Mouse (Mus musculus) limb, embryonic 11.5 days (tissue): ENCODE results near the gene Abt1. TPM values are rescaled to one million over a fixed set of nuclear protein-coding genes. Genes with fewer than 3 reads are reported as not detected.
A peak's percentile ranks its signal among the peaks of the same experiment; 100 is the strongest.

Source experiments
- ATAC-seq: fragments of 200-750 bp; cut with Nextera tagmentation; 2 replicates; pipeline ENCODE4 v1.8.0; 2017; ENCODE audit warnings: low read depth; ENCODE audit not compliant: insufficient number of reproducible peaks, low FRiP score, low TSS enrichment
- DNase-seq: peaks from one replicate; pipeline ENCODE4 v3.0.0-alpha.2; 2015; ENCODE audit warnings: low spot score
- H3K27ac ChIP-seq: fragments of 300-500 bp; sonication (generic); replicated peaks from 2 replicates; pipeline ENCODE4 v1.5.1; 2014; ENCODE audit warnings: low read depth, mild to moderate bottlenecking, low read length
- H3K27me3 ChIP-seq: fragments of 300-500 bp; sonication (generic); 2 replicates; pipeline ENCODE4 v1.6.1; 2014; ENCODE audit warnings: mild to moderate bottlenecking, low read length, mixed read lengths; ENCODE audit not compliant: control insufficient read depth, insufficient read depth
- H3K36me3 ChIP-seq: fragments of 300-500 bp; sonication (generic); 2 replicates; pipeline ENCODE4 v1.6.1; 2014; ENCODE audit warnings: mild to moderate bottlenecking, low read length, moderate library complexity, mixed read lengths; ENCODE audit not compliant: control insufficient read depth, insufficient read depth
- H3K4me1 ChIP-seq: fragments of 300-500 bp; sonication (generic); 2 replicates; pipeline ENCODE4 v1.6.1; 2014; ENCODE audit warnings: low read length, mixed read lengths; ENCODE audit not compliant: control insufficient read depth, insufficient read depth
- H3K4me2 ChIP-seq: fragments of 300-500 bp; sonication (generic); 2 replicates; pipeline ENCODE4 v1.6.1; 2014; ENCODE audit warnings: low read depth, mild to moderate bottlenecking, moderate library complexity; ENCODE audit not compliant: severe bottlenecking
- H3K4me3 ChIP-seq: fragments of 300-500 bp; sonication (generic); 2 replicates; pipeline ENCODE4 v1.5.1; 2014; ENCODE audit warnings: low read depth, low read length
- H3K9ac ChIP-seq: fragments of 300-500 bp; sonication (generic); 2 replicates; pipeline ENCODE4 v1.6.1; 2014; ENCODE audit warnings: mild to moderate bottlenecking, low read length
- H3K9me3 ChIP-seq: fragments of 300-500 bp; sonication (generic); 2 replicates; pipeline ENCODE4 v1.6.1; 2016; ENCODE audit warnings: low read length; ENCODE audit not compliant: control insufficient read depth
- WGBS: fragments of 180-500 bp; shearing (Covaris S2); extraction: QIAGEN DNeasy Blood & Tissue Kit; methylation state at CpG from one replicate; pipeline ENCODE4 v1.1.7; 2014; 5-methylcytosine and 5-hydroxymethylcytosine counted together
- polyA plus RNA-seq: library from polyadenylated mRNA; unstranded; fragments of >200 nt; fragmentation: Nextera tagmentation; extraction: Ambion mirVana; gene quantifications from 2 replicates; pipeline ENCODE4 v1.2.1, GENCODE M21; 2014

Abt1 gene
- polyA plus RNA-seq, 1 experiment from 2014 or later, result 17.4 TPM

DNA sequence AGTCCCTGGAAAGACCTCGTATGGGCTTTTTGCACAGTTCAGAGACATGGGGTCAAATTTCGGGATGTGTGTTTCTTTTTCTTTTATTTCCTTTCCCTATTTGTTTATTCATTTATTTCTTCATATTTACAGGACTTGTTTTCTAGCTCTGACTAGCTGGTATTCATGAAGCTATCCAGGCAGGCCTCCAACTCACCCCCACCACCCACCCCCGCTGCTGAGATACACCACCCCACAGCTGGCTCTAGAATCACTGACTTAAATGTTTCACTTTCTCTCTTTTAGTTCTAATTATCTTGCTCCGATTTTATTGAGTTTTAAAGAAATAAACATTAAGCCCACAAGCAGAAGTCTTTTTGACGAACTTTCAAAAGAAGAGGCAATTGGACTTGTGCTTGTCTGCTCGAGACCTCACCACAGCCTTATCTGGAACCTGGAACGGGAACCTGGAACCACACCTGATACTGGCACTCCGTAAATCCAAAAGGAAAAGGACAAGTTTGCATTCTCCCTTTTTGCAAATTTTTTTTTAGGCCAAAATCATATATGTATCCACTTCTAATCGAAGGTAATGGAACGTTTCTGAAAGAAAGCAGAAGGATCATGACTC is 6.2 kb upstream of the Abt1 start:
- H3K27ac ChIP-seq, result no peak overlapping the region
- peak overlapping the region; percentile 50 for H3K4me3 ChIP-seq
- DNase-seq (no peak), ATAC-seq (no peak)
- H3K4me1 ChIP-seq, result 0 out of 2 replicates have a peak, but pooled peaks cover 2% of the 10 kb centered on the region
- peak overlapping the region; percentile 39 for H3K4me2 ChIP-seq
- 48% methylated on average over 10 of the region's 10 CpGs for WGBS
- no peaks in the 10 kb centered on the region for H3K27me3 ChIP-seq
- H3K36me3 ChIP-seq, result no peaks in the 10 kb centered on the region
- H3K9ac ChIP-seq, result peak overlapping the region; percentile 81
- H3K9me3 ChIP-seq, result no peaks in the 10 kb centered on the region

DNA sequence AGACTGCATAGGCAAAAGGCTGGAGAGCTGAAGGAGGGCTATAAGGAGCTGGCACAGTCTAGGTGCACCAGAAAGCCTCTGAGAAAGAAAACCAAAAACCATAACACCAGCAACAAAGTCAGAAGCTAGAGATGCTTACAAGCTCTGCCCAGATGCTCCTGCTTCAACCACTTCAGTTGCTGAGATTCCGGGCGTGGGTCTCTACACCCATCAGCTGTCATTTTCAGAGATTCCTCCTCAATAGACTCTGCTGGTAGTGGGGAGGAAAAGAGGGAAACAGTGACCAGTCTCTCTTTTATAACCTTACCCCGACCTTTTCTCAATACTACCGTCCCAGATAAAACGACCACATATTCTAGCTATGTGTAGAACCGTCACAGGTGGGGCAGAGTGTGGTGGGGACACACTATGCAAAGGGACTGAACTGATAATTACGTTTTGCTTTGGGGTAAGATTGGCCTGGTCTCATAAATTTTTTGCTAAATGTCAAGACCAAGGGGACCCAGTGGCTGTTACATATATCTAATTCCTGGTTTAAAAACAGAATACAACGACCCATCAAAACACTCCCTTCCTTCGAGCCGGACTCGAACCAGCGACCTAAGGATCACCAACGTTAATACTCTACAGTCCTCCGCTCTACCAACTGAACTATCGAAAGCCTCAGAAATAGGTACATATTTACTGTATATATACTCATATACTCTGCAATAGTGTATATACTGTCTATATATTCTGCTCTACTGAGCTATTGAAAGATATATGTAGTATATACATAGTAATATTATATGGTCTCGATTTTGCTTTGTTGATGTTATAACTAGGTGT is 4.7 kb upstream of the Abt1 start:
- Histone ChIP-seq H3K4me1 (0 out of 2 replicates have a peak, but pooled peaks cover 2% of the 10 kb centered on the region), H3K9ac (no peak overlapping the region), H3K4me3 (no peak overlapping the region), H3K4me2 (no peak overlapping the region), H3K36me3 (no peaks in the 10 kb centered on the region), H3K27ac (no peak overlapping the region), H3K27me3 (no peaks in the 10 kb centered on the region), H3K9me3 (no peaks in the 10 kb centered on the region)
- DNase-seq (no peak), ATAC-seq (no peak)
- WGBS, result 58% methylated on average over 16 of the region's 16 CpGs

DNA sequence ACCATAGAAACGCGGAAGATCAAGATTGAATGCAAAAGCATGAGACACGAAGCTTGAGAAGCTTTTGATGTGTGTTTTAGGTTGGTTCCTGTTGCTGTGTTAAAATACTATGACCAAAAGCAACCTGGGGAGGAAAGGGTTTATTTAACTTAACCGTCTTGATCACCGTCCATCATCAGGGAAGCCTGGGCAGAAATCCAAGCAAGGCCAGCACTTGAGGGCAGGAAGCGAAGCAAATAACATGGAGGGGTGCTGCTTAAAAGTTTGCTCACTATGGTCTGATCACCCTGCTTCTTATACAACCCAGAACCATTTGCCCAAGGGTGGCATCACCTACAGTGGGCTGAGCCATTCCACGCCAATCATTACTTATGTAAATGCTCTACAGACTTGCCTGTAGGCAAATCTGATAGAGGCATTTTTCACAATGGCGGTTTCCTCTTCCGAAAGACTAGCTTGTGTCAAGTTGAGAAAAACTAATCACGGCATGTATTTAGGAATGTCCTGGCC is 3.8 kb upstream of the Abt1 start:
- H3K9ac ChIP-seq, result no peak overlapping the region
- no peak for ATAC-seq
- H3K4me3 ChIP-seq, result no peak overlapping the region
- no peaks in the 10 kb centered on the region for H3K27me3 ChIP-seq
- no peaks in the 10 kb centered on the region; the same call in 1 of the 2 replicates for H3K36me3 ChIP-seq
- DNase-seq, result no peak
- no peak overlapping the region for H3K27ac ChIP-seq
- 0 out of 2 replicates have a peak, but pooled peaks cover 2% of the 10 kb centered on the region for H3K4me1 ChIP-seq
- H3K4me2 ChIP-seq, result no peak overlapping the region
- no peaks in the 10 kb centered on the region for H3K9me3 ChIP-seq
- 68% methylated on average over 10 of the region's 10 CpGs for whole genome bisulfite sequencing

DNA sequence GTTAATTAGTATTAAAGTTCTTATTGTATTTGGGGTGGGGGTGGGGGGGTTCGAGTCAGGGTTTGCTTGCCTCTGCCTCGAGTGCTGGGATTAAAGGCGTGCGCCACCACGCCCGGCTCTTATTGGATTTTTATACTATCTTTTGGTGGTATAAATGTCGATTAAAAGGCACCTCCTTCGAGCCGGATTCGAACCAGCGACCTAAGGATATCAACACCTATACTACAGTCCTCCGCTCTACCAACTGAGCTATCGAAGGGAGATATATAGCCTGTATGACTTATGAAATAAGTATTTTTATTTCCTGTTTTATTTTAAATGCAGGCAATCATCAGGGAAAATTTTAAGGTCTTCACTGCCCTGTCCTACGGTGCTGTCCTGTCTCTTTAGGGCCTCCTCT is 3.3 kb upstream of the Abt1 start:
- peaks cover 5% of the 10 kb centered on the region for H3K36me3 ChIP-seq
- no peak for ATAC-seq
- no peaks in the 10 kb centered on the region for H3K9me3 ChIP-seq
- peak; percentile 66 for DNase-seq
- no peak overlapping the region for H3K4me3 ChIP-seq
- no peaks in the 10 kb centered on the region for H3K27me3 ChIP-seq
- WGBS, result 18% methylated on average over 14 of the region's 14 CpGs
- H3K4me2 ChIP-seq, result no peak overlapping the region
- 0 out of 2 replicates have a peak, but pooled peaks cover 2% of the 10 kb centered on the region for H3K4me1 ChIP-seq
- no peak overlapping the region for H3K9ac ChIP-seq
- no peak overlapping the region for H3K27ac ChIP-seq

DNA sequence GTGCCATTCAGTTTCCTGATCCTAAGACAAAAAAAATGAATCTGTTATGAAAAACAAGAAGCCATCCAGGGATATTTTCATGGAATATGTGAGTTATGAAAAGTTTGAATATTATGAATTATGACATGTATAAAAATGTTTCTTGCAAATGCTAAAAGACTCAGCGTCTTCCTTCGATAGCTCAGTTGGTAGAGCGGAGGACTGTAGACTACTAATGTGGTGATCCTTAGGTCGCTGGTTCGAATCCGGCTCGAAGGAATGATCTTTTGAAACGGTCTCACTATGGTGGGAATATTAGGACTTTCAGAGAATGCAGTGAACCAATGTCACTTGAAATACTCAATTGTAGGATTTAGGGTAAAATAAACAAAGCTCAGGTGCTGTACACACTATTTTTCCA is 2.7 kb upstream of the Abt1 start:
- no peak overlapping the region for H3K4me2 ChIP-seq
- no peak overlapping the region for H3K4me3 ChIP-seq
- no peak overlapping the region for H3K9ac ChIP-seq
- peaks cover 6% of the 10 kb centered on the region for H3K36me3 ChIP-seq
- DNase-seq (peak; percentile 74), ATAC-seq (no peak)
- 0 out of 2 replicates have a peak, but pooled peaks cover 2% of the 10 kb centered on the region for H3K4me1 ChIP-seq
- H3K27me3 ChIP-seq, result no peaks in the 10 kb centered on the region
- no peaks in the 10 kb centered on the region for H3K9me3 ChIP-seq
- WGBS, result 9% methylated on average over 8 of the region's 8 CpGs
- H3K27ac ChIP-seq, result no peak overlapping the region

DNA sequence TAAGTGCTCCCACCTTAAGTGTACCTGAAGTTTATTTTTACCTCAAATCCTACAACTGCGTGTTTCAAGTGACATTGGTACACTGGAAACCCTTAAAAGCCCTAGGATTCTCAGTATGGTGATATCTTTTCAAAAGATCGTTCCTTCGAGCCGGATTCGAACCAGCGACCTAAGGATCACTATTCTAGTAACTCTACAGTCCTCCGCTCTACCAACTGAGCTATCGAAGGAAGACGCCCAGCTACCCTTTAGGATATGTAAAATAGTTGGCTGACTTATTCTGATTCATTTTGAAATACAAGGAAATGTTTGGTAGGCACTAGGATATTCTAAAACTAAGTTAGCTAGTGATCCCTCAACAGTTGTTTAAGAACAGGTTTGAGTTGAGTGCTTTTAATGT is 1.8 kb upstream of the Abt1 start:
- Histone ChIP-seq H3K9me3 (no peaks in the 10 kb centered on the region), H3K36me3 (peaks cover 8% of the 10 kb centered on the region), H3K4me2 (no peak overlapping the region; the same call in 1 of the 2 replicates), H3K4me1 (0 out of 2 replicates have a peak, but pooled peaks cover 2% of the 10 kb centered on the region), H3K9ac (no peak overlapping the region), H3K27me3 (no peaks in the 10 kb centered on the region), H3K4me3 (no peak overlapping the region), H3K27ac (no peak overlapping the region)
- ATAC-seq (no peak), DNase-seq (peak; percentile 84)
- WGBS, result under 1% methylated on average over 9 of the region's 9 CpGs

DNA sequence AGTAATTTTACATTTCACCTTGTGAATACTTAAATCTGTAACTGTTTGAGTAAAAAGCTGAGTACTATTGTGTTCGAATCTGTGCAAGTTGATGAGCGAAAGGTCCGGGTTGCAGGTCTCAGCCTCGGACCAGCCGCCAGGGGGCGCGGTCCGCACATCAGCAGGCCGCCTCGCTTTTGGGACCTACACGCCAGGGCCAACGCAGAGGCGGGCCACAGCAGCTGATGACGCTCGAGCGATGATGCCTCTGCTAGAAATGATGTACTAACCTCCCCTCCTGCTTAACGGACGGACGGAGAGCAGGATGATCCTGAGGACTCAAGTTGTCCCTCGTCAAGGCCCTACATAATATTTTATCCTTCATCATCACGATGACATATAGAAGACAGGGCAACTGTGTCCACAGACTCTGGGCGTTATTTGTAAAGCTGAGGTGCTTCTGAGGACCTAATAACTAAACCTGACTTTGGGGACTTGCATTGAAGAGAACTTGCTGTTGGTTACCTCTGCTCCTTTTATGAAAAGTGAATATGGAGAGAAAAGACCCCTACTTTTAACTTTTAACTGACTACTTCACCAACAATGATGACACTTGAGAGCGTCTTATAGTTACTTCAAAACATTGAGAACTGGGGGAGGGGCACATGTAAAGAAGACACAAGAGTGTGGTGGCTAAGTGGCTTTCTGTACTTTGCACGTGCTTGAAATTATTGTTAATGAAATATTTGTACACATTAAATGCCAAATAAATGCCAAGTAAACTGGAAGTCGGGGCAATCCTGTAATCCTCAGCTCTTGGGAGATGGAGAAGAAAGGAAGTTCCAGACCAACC is 1.0 kb upstream of the Abt1 start:
- WGBS, result 2% methylated on average over 25 of the region's 25 CpGs
- Histone ChIP-seq H3K4me1 (0 out of 2 replicates have a peak, but pooled peaks cover 2% of the 10 kb centered on the region), H3K4me2 (peak overlapping the region; percentile 40), H3K4me3 (peak overlapping the region; percentile 12), H3K36me3 (peaks cover 8% of the 10 kb centered on the region), H3K27ac (no peak overlapping the region), H3K9ac (no peak overlapping the region), H3K27me3 (no peaks in the 10 kb centered on the region), H3K9me3 (no peaks in the 10 kb centered on the region)
- DNase-seq (peak; percentile 93), ATAC-seq (peak; percentile 83)

DNA sequence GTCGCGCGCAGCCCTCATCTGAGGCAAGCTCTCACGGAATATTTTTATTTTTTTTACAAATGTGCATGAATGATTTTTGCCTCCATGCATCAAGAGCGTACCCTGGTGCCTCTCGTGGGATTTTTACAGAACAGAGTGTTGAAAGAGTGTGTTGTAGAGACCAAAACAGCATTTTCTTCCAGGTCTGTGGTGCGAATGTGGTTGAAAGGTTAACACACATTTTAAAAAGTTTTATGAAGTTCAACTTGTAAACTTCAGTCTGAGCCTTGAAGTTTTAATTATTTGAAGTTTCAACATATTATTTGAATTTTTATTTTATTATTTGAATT is 350 bp upstream of the Abt1 start:
- no peaks in the 10 kb centered on the region for H3K4me1 ChIP-seq
- H3K4me2 ChIP-seq, result peak overlapping the region; percentile 73
- no peaks in the 10 kb centered on the region for H3K9me3 ChIP-seq
- under 1% methylated on average over 7 of the region's 7 CpGs for WGBS
- ATAC-seq, result peak; percentile 67
- no peak overlapping the region for H3K27ac ChIP-seq
- peaks cover 8% of the 10 kb centered on the region for H3K36me3 ChIP-seq
- peak overlapping the region; percentile 43; the same call in 1 of the 2 replicates for H3K9ac ChIP-seq
- DNase-seq, result no peak
- no peaks in the 10 kb centered on the region for H3K27me3 ChIP-seq
- peak overlapping the region; percentile 95 for H3K4me3 ChIP-seq
